Mouse (Mus musculus) midbrain, embryonic 14.5 days (tissue): ENCODE results near the gene Gm17545. TPM values are rescaled to one million over a fixed set of nuclear protein-coding genes. Genes with fewer than 3 reads are reported as not detected.

ENCODE experiments used
- ATAC-seq: fragments of 200-750 bp; cut with Nextera tagmentation; 2 replicates; pipeline ENCODE4 v1.8.0; 2017; ENCODE audit warnings: moderate number of reproducible peaks, moderate library complexity; ENCODE audit not compliant: low FRiP score, low TSS enrichment
- DNase-seq: peaks from one replicate; pipeline ENCODE4 v3.0.0-alpha.2; 2015
- H3K27ac ChIP-seq: fragments of 300-500 bp; sonication (generic); replicated peaks from 2 replicates; pipeline ENCODE4 v1.5.1; 2014; ENCODE audit warnings: mild to moderate bottlenecking, low read depth, low read length, moderate library complexity
- H3K27me3 ChIP-seq: fragments of 300-500 bp; sonication (generic); 2 replicates; pipeline ENCODE4 v1.6.1; 2014; ENCODE audit warnings: low read length, control low read depth, mixed read lengths; ENCODE audit not compliant: control insufficient read depth, insufficient read depth
- H3K36me3 ChIP-seq: fragments of 300-500 bp; sonication (generic); 2 replicates; pipeline ENCODE4 v1.6.1; 2014; ENCODE audit warnings: low read length, control low read depth; ENCODE audit not compliant: control insufficient read depth, insufficient read depth
- H3K4me1 ChIP-seq: fragments of 300-500 bp; sonication (generic); 2 replicates; pipeline ENCODE4 v1.6.1; 2014; ENCODE audit warnings: mild to moderate bottlenecking, antibody characterized with exemption, low read length, control low read depth; ENCODE audit not compliant: control insufficient read depth, insufficient read depth
- H3K4me2 ChIP-seq: fragments of 300-500 bp; sonication (generic); 2 replicates; pipeline ENCODE4 v1.6.1; 2014; ENCODE audit warnings: mild to moderate bottlenecking, low read length, moderate library complexity
- H3K4me3 ChIP-seq: fragments of 300-500 bp; sonication (generic); replicated peaks from 2 replicates; pipeline ENCODE4 v1.5.1; 2014; ENCODE audit warnings: low read depth, low read length
- H3K9ac ChIP-seq: fragments of 300-500 bp; sonication (generic); replicated peaks from 2 replicates; pipeline ENCODE4 v1.6.1; 2014; ENCODE audit warnings: mild to moderate bottlenecking, low read length, moderate library complexity
- H3K9me3 ChIP-seq: fragments of 300-500 bp; sonication (generic); 2 replicates; pipeline ENCODE4 v1.6.1; 2016; ENCODE audit warnings: low read length, control low read depth, mixed read lengths; ENCODE audit not compliant: control insufficient read depth
- WGBS: fragments of 180-500 bp; shearing (Covaris S2); extraction: QIAGEN DNeasy Blood & Tissue Kit; methylation state at CpG from one replicate; pipeline ENCODE4 v1.1.7; 2014; 5-methylcytosine and 5-hydroxymethylcytosine counted together
- polyA plus RNA-seq: library from polyadenylated mRNA; unstranded; fragments of >200 nt; fragmentation: Nextera tagmentation; extraction: Ambion mirVana; gene quantifications from 2 replicates; pipeline ENCODE4 v1.2.1, GENCODE M21; 2014

Gene Gm17545
- polyA plus RNA-seq, 1 experiment from 2014 or later, result not detected

GRCm38 (mm10) chr9:22468899-22469259 lies 14.8 kb downstream of the Gm17545 start:
- Histone ChIP-seq H3K4me3 (no peak overlapping the region), H3K27ac (no peak overlapping the region), H3K36me3 (peaks cover 9% of the 10 kb centered on the region; the same call in 1 of the 2 replicates), H3K9me3 (no peaks in the 10 kb centered on the region), H3K9ac (no peak overlapping the region; the same call in 1 of the 2 replicates), H3K4me1 (0 out of 2 replicates have a peak, but pooled peaks cover 6% of the 10 kb centered on the region), H3K4me2 (peak overlapping the region; percentile 59; the same call in 1 of the 2 replicates), H3K27me3 (no peaks in the 10 kb centered on the region)
- DNase-seq, result no peak
- ATAC-seq, result no peak
- 77% methylated on average over 8 of the region's 8 CpGs for WGBS

GRCm38 (mm10) chr9:22469643-22470042 lies 15.6 kb downstream of the Gm17545 start, which contains the start of gene Rp9:
TSS of gene Rp9 (minus strand) at chr9:22469743.
- DNase-seq, result no peak
- 0 out of 2 replicates have a peak, but pooled peaks cover 5% of the 10 kb centered on the region for H3K36me3 ChIP-seq
- WGBS, result 89% methylated on average over 3 of the region's 3 CpGs

GRCm38 (mm10) chr9:22475424-22475868 lies 21.4 kb downstream of the Gm17545 start, which contains the start of gene Bbs9:
TSS of gene Bbs9 (plus strand) at chr9:22475715.
- peak within 1 kb of the TSS; percentile 58 for H3K9ac ChIP-seq
- H3K4me3 ChIP-seq, result peak within 1 kb of the TSS; percentile 62
- no peaks in the 10 kb centered on the region for H3K9me3 ChIP-seq
- H3K27me3 ChIP-seq, result no peaks in the 10 kb centered on the region
- DNase-seq (peak; percentile 96), ATAC-seq (peak; percentile 98)
- H3K4me2 ChIP-seq, result peak within 1 kb of the TSS; percentile 80
- peak within 1 kb of the TSS; percentile 50 for H3K27ac ChIP-seq
- no peaks in the 10 kb centered on the region for H3K36me3 ChIP-seq
- under 1% methylated on average over 25 of the region's 25 CpGs for WGBS
- H3K4me1 ChIP-seq, result 0 out of 2 replicates have a peak, but pooled peaks cover 8% of the 10 kb centered on the region

More at GRCm38 (mm10) chr9:22469643-22470042, 15.6 kb downstream of the Gm17545 start, which contains the start of gene Rp9:
- Histone ChIP-seq H3K4me2 (peak within 1 kb of the TSS; percentile 59), H3K27ac (peak within 1 kb of the TSS; percentile 90), H3K4me3 (peak within 1 kb of the TSS; percentile 87), H3K9me3 (no peaks in the 10 kb centered on the region), H3K27me3 (no peaks in the 10 kb centered on the region), H3K4me1 (0 out of 2 replicates have a peak, but pooled peaks cover 6% of the 10 kb centered on the region), H3K9ac (peak within 1 kb of the TSS; percentile 97; the same call in 1 of the 2 replicates)
- ATAC-seq, result no peak

GRCm38 (mm10) chr9:22476265-22476664 lies 22.2 kb downstream of the Gm17545 start:
- WGBS, result 3% methylated on average over 10 of the region's 10 CpGs
- DNase-seq, result peak; percentile 53
- peak overlapping the region; percentile 80 for H3K4me2 ChIP-seq
- no peaks in the 10 kb centered on the region for H3K27me3 ChIP-seq
- no peak; the same call in 1 of the 2 replicates for ATAC-seq
- H3K4me3 ChIP-seq, result peak overlapping the region; percentile 62
- peak overlapping the region; percentile 58 for H3K9ac ChIP-seq
- H3K36me3 ChIP-seq, result no peaks in the 10 kb centered on the region
- H3K4me1 ChIP-seq, result 0 out of 2 replicates have a peak, but pooled peaks cover 8% of the 10 kb centered on the region
- H3K27ac ChIP-seq, result no peak overlapping the region; the same call in 1 of the 2 replicates
- no peaks in the 10 kb centered on the region for H3K9me3 ChIP-seq

- Histone ChIP-seq H3K27me3 (no peaks in the 10 kb centered on the region), H3K27ac (no peak overlapping the region), H3K36me3 (no peaks in the 10 kb centered on the region), H3K4me1 (0 out of 2 replicates have a peak, but pooled peaks cover 8% of the 10 kb centered on the region), H3K9ac (no peak overlapping the region), H3K9me3 (no peaks in the 10 kb centered on the region), H3K4me3 (no peak overlapping the region), H3K4me2 (no peak overlapping the region)
- WGBS, result 90% methylated on average over 8 of the region's 8 CpGs
- ATAC-seq (no peak), DNase-seq (no peak)
Observed at GRCm38 (mm10) chr9:22478946-22479345, 24.9 kb downstream of the Gm17545 start.

GRCm38 (mm10) chr9:22483866-22484561 lies 29.9 kb downstream of the Gm17545 start:
- ATAC-seq (no peak), DNase-seq (no peak)
- Histone ChIP-seq H3K4me2 (no peak overlapping the region), H3K9me3 (no peaks in the 10 kb centered on the region), H3K4me1 (no peaks in the 10 kb centered on the region), H3K27me3 (no peaks in the 10 kb centered on the region), H3K9ac (no peak overlapping the region), H3K36me3 (no peaks in the 10 kb centered on the region), H3K27ac (no peak overlapping the region), H3K4me3 (no peak overlapping the region)
- 96% methylated on average over 8 of the region's 8 CpGs for WGBS

- Histone ChIP-seq H3K9me3 (no peaks in the 10 kb centered on the region), H3K4me3 (no peak overlapping the region), H3K27me3 (no peaks in the 10 kb centered on the region), H3K27ac (no peak overlapping the region), H3K4me2 (no peak overlapping the region), H3K36me3 (no peaks in the 10 kb centered on the region), H3K4me1 (no peaks in the 10 kb centered on the region), H3K9ac (no peak overlapping the region)
- ATAC-seq, result no peak
- no peak for DNase-seq
- 94% methylated on average over 12 of the region's 12 CpGs for WGBS
Observed at GRCm38 (mm10) chr9:22484562-22485308, 30.6 kb downstream of the Gm17545 start.

GRCm38 (mm10) chr9:22486211-22486610 lies 32.1 kb downstream of the Gm17545 start:
- DNase-seq (no peak), ATAC-seq (no peak)
- H3K27ac ChIP-seq, result no peak overlapping the region
- no peaks in the 10 kb centered on the region for H3K4me1 ChIP-seq
- H3K36me3 ChIP-seq, result no peaks in the 10 kb centered on the region
- no peaks in the 10 kb centered on the region for H3K9me3 ChIP-seq
- H3K4me3 ChIP-seq, result no peak overlapping the region
- WGBS, result 92% methylated on average over 7 of the region's 7 CpGs
- no peak overlapping the region for H3K4me2 ChIP-seq
- H3K9ac ChIP-seq, result no peak overlapping the region
- H3K27me3 ChIP-seq, result no peaks in the 10 kb centered on the region
